Mouse (Mus musculus): ENCODE results near the gene Taf1b.

- TF ChIP-seq EP300 (IDR thresholded peaks at IDR 0.05; ENCODE audit: insufficient read depth, low read depth, low read length) = no peak
- TF ChIP-seq POLR2A (IDR thresholded peaks at IDR 0.05; ENCODE audit: insufficient read depth, low read depth, low read length) = no peak
Observed at GRCm38 (mm10) chr12:24537965-24538364, 39.8 kb downstream of the Taf1b start.
